Comparison of ENCODE assay signal across 28 mouse cellular contexts in the genomic region with DNA sequence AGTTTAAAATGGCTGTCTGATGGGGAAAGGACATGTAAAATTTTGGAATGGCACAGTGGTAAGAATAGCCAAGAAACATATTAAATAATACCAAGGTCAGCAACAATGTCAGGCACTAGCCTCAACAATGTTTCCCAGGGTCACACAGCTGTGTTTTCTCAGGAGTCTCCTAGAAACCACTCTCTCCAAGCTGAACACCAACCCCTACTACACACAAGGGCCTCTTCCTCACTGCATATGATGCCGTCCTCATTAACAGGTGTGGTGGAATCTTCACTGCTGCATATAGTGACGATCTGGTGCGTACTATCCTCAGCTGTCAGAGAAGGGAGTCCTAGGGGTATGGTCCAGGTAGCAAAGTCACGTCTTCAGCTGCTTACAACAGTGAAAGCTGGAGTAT.
"Had no signal": no experiment of that assay in that cellular context is flagged by ENCODE, and none has a peak within 500 bp of the region (broad histone marks: within the 10 kb centered on the region; RNA-seq: fewer than 3 reads in every experiment).

No protein-coding gene starts in this region.

- H3K9me3 ChIP-seq: embryonic facial prominence, embryonic 10.5 days; embryonic facial prominence, embryonic 15.5 days; forebrain, embryonic 10.5 days; forebrain, embryonic 12.5 days; forebrain, embryonic 13.5 days; forebrain, embryonic 15.5 days had no signal

- H3K36me3 ChIP-seq: embryonic facial prominence, embryonic 12.5 days; embryonic facial prominence, embryonic 13.5 days; embryonic facial prominence, embryonic 15.5 days; forebrain, embryonic 10.5 days; forebrain, embryonic 12.5 days; forebrain, embryonic 15.5 days had no signal

- H3K27ac ChIP-seq: embryonic facial prominence, embryonic 10.5 days; embryonic facial prominence, embryonic 12.5 days; embryonic facial prominence, embryonic 13.5 days; embryonic facial prominence, embryonic 15.5 days; forebrain, embryonic 10.5 days; forebrain, embryonic 12.5 days; forebrain, embryonic 13.5 days; forebrain, embryonic 15.5 days; gastrocnemius, adult 2 months; heart, adult 2 months had no signal

- H3K4me3 ChIP-seq: embryonic facial prominence, embryonic 10.5 days; embryonic facial prominence, embryonic 12.5 days; embryonic facial prominence, embryonic 13.5 days; embryonic facial prominence, embryonic 15.5 days; erythroblast, embryonic 14.5 days; forebrain, embryonic 10.5 days; forebrain, embryonic 12.5 days; forebrain, embryonic 13.5 days; forebrain, embryonic 15.5 days; gastrocnemius, adult 2 months; heart, adult 2 months had no signal

- H3K4me1 ChIP-seq: embryonic facial prominence, embryonic 10.5 days; embryonic facial prominence, embryonic 12.5 days; embryonic facial prominence, embryonic 13.5 days; embryonic facial prominence, embryonic 15.5 days; forebrain, embryonic 10.5 days; forebrain, embryonic 12.5 days; forebrain, embryonic 13.5 days; forebrain, embryonic 15.5 days had no signal

- H3K4me2 ChIP-seq: embryonic facial prominence, embryonic 12.5 days; embryonic facial prominence, embryonic 13.5 days; embryonic facial prominence, embryonic 15.5 days; forebrain, embryonic 12.5 days; forebrain, embryonic 13.5 days; forebrain, embryonic 15.5 days had no signal

- H3K27me3 ChIP-seq: embryonic facial prominence, embryonic 12.5 days; embryonic facial prominence, embryonic 13.5 days; embryonic facial prominence, embryonic 15.5 days; forebrain, embryonic 12.5 days; forebrain, embryonic 13.5 days; forebrain, embryonic 15.5 days had no signal

- H3K9ac ChIP-seq: embryonic facial prominence, embryonic 12.5 days; embryonic facial prominence, embryonic 13.5 days; embryonic facial prominence, embryonic 15.5 days; forebrain, embryonic 12.5 days; forebrain, embryonic 13.5 days; forebrain, embryonic 15.5 days; forebrain, postnatal 0 days had no signal

- ATAC-seq: forebrain, embryonic 13.5 days; forebrain, embryonic 14.5 days; forebrain, embryonic 15.5 days; forebrain, embryonic 16.5 days; forebrain, postnatal 0 days had no signal

- DNase-seq: cerebellum, adult 2 months; cerebellum, adult 8-10 months; cerebellum, adult 9-10 months; cerebellum, adult 9-11 months; cerebellum, postnatal 10 days; cerebellum, postnatal 14 days; cerebellum, postnatal 25 days; cerebellum, postnatal 36 days; embryo, embryonic 11 days; forebrain, postnatal 0 days; gastrocnemius, adult 2 months; gastrocnemius, postnatal 10 days; gastrocnemius, postnatal 14 days; gastrocnemius, postnatal 25 days; gastrocnemius, postnatal 36 days; heart, adult 18-20 months; heart, adult 2 months had no signal
